Mouse (Mus musculus) thymus, adult 2 months (tissue): ENCODE measurements at regions not wholly inside any gene's neighbourhood (a gene's known extent, or its start where the extent isn't known, plus 50 kb on each side); places are given as distances from the start of the nearest gene placed in this dataset.

Experiments used
- DNase-seq: peaks from one replicate; pipeline ENCODE4 v3.0.0; 2021
- H3K27ac ChIP-seq: fragments of 200-500 bp; 2 replicates; pipeline ENCODE4 v1.5.1; 2012; ENCODE audit warnings: low read length, control low read depth; ENCODE audit not compliant: control insufficient read depth, insufficient read depth
- H3K27me3 ChIP-seq: fragments of 200-500 bp; 2 replicates; pipeline ENCODE4 v1.6.1; 2012; ENCODE audit warnings: mild to moderate bottlenecking, low read length, moderate library complexity, mixed read lengths; ENCODE audit not compliant: control insufficient read depth, insufficient read depth
- H3K36me3 ChIP-seq: fragments of 200-500 bp; 2 replicates; pipeline ENCODE4 v1.6.1; 2012; ENCODE audit warnings: mild to moderate bottlenecking, low read length, moderate library complexity; ENCODE audit not compliant: control insufficient read depth, insufficient read depth
- H3K4me1 ChIP-seq: fragments of 200-500 bp; replicated peaks from 2 replicates; pipeline ENCODE4 v1.6.1; 2012; ENCODE audit warnings: low read length; ENCODE audit not compliant: control insufficient read depth, insufficient read depth
- H3K4me3 ChIP-seq: fragments of 200-500 bp; 2 replicates; pipeline ENCODE4 v1.5.1; 2012; ENCODE audit warnings: mild to moderate bottlenecking, low read length, control low read depth, moderate library complexity; ENCODE audit not compliant: control insufficient read depth, insufficient read depth
- CTCF ChIP-seq: fragments of 200-500 bp; IDR thresholded peaks from 2 replicates; pipeline ENCODE4 v1.5.1; 2012; ENCODE audit warnings: mild to moderate bottlenecking, control low read depth, low read length, moderate library complexity, borderline replicate concordance; ENCODE audit not compliant: control insufficient read depth, poor library complexity, insufficient read depth; ENCODE audit errors: extremely low read depth
- POLR2A ChIP-seq: fragments of 200-500 bp; IDR thresholded peaks from 2 replicates; pipeline ENCODE4 v1.6.1; 2012; ENCODE audit warnings: mild to moderate bottlenecking, low read length, control low read depth, moderate library complexity; ENCODE audit not compliant: control insufficient read depth, poor library complexity, insufficient read depth; ENCODE audit errors: extremely low read depth
- WGBS: fragments of 180-500 bp; shearing (Covaris S2); methylation state at CpG from one replicate; pipeline ENCODE4 v1.1.7; 2018; 5-methylcytosine and 5-hydroxymethylcytosine counted together

DNA sequence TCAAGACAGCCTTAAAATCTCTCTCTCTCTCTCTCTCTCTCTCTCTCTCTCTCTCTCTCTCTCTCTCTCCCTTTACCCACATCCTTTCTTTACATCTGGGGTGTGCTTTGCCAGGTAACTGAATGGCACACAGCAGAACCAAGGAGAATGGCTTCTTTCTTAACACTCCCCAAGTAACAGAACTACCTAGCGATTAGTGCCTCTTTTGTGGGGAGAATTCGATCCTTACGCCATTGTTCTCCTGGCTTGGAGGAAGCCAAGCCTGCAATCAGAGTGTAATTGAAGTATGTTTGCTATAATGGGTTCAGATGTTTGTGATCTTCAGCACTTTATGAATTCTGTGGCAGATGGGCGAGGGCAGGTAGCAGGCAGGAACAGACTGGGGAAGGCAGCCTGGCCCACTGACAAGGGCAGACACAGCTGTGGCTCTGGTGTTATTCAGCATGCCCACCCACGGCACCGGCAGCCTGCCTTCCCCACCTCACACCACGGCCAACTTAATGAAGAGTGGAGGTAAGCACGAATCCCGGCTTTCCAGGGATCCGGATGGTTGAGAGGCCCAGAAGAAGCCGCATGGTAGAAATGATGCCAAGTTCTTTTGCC is 83.0 kb upstream of the Rcn1 start:
- no peak overlapping the region for H3K27ac ChIP-seq
- 87% methylated on average over 11 of the region's 11 CpGs for WGBS
- no peak overlapping the region for H3K4me3 ChIP-seq
- TF ChIP-seq CTCF = no peak
- TF ChIP-seq POLR2A = no peak
- H3K27me3 ChIP-seq = no peaks in the 10 kb centered on the region
- no peaks in the 10 kb centered on the region for H3K4me1 ChIP-seq
- DNase-seq = no peak
- no peaks in the 10 kb centered on the region for H3K36me3 ChIP-seq

DNA sequence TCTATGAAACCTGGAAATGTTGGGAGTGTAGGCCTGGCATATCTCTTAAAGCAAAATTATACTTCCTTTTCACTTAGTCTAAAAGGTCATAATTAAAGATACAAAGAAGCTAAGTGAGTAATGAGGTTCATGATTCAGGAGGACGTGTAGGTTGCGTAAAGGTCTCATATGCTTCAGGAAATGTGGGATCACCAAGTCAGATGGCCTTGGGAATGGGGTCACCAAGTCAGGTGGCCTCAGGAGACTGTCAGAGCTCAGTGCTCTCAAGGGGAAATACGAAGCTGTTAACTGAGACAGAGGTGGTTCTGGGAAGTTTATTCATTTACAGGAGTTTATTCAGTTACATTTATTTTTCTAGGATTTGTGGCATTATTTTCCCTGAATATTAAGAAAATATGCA is 85.4 kb upstream of the Rcn1 start:
- H3K27me3 ChIP-seq = no peaks in the 10 kb centered on the region
- no peak for TF ChIP-seq POLR2A
- TF ChIP-seq CTCF = no peak
- no peaks in the 10 kb centered on the region for H3K36me3 ChIP-seq
- H3K4me3 ChIP-seq = no peak overlapping the region
- DNase-seq = no peak
- WGBS = 82% methylated on average over 3 of the region's 3 CpGs
- no peak overlapping the region for H3K27ac ChIP-seq
- no peaks in the 10 kb centered on the region for H3K4me1 ChIP-seq

DNA sequence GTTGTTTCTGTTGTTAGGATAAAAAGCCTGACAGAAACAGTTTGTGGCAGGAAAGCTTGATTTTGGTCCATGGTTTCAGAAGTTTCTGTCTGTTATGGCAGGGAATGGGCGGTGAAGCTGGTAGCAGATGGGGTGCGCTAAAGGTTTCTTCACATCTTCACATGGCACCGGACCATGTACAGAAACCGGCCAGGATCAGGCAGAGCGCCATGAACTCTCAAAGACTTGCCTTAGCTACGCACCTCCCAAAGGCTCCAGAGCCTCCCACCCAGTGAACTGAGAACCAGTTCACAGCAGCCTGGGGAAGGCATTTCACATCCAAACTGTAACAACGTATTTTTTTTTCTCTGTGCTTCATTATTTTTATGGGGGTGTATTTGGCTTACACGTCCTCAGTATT is 86.2 kb upstream of the Rcn1 start:
- DNase-seq = no peak
- TF ChIP-seq POLR2A (no peak), CTCF (no peak)
- no peaks in the 10 kb centered on the region for H3K36me3 ChIP-seq
- no peaks in the 10 kb centered on the region for H3K27me3 ChIP-seq
- H3K4me1 ChIP-seq = no peaks in the 10 kb centered on the region
- WGBS = 91% methylated on average over 8 of the region's 8 CpGs
- H3K27ac ChIP-seq = no peak overlapping the region
- H3K4me3 ChIP-seq = no peak overlapping the region

DNA sequence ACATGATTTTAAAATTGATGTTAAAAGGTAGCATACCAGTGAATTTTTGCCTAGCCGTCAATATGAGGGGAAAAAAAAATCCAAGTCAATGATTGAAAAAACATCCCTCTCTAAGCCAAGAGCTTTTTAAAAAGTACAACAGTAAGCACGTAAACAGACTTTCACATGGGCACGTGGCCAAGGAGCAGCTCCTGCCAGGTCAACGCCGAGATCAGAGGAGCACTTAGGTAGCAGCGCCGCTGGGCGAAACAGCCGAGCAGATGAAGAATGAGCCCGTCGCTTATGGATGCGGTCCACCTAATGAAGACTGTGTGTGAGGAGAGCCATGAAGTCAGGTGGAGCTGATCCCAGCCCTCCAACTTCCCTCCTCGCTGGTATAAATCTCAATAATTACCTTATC is 96.7 kb upstream of the Rcn1 start:
- Histone ChIP-seq H3K4me3 (no peak overlapping the region), H3K36me3 (no peaks in the 10 kb centered on the region), H3K4me1 (no peaks in the 10 kb centered on the region), H3K27ac (no peak overlapping the region), H3K27me3 (no peaks in the 10 kb centered on the region)
- TF ChIP-seq POLR2A (no peak), CTCF (no peak)
- DNase-seq = no peak
- 81% methylated on average over 13 of the region's 13 CpGs for WGBS

DNA sequence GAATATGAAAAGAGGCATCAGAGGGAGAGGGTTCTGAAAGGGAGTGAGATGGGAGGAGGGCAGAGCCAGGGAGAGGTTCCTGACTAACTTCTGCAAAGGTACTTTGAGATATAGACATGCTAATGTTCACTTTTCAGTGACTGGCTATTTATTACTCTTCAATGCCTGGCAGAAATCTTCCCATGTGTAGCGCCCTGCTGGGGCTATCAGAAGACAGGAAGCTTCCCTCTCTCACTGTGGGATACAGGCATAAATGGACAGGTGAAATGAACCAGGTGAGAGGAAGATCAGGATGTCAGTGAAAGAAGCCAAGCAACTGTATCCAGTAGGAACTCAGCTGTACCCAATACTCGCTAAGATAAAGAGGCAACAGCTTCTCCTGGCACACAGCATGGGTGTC is 105.1 kb upstream of the Rcn1 start:
- Histone ChIP-seq H3K36me3 (no peaks in the 10 kb centered on the region), H3K4me1 (no peaks in the 10 kb centered on the region), H3K27ac (no peak overlapping the region), H3K4me3 (no peak overlapping the region), H3K27me3 (no peaks in the 10 kb centered on the region)
- TF ChIP-seq CTCF (no peak), POLR2A (no peak)
- no peak for DNase-seq
- WGBS = 65% methylated on average over 2 of the region's 2 CpGs

DNA sequence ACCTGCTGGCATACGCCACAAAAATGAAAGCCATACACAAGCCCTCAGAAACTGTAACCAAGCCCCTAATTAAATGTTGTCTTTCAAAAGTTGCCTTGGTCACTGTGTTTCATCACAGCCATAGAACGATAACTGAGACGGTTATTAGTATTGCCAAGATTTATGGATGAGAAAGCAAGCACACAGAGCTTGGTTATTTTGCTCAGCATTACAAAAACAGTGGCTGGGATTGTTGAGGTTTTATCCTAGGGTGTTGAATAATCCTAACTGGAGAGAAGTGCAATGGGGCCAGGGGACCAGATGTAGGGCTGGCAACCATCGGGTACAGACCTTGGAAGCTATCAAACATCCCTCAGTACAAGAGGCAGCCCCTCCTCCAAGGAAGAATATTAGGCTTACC is 106.4 kb upstream of the Rcn1 start:
- no peak for DNase-seq
- TF ChIP-seq CTCF = no peak
- Histone ChIP-seq H3K36me3 (no peaks in the 10 kb centered on the region), H3K4me1 (no peaks in the 10 kb centered on the region), H3K4me3 (no peak overlapping the region), H3K27me3 (no peaks in the 10 kb centered on the region), H3K27ac (no peak overlapping the region)
- WGBS = 91% methylated on average over 4 of the region's 4 CpGs

DNA sequence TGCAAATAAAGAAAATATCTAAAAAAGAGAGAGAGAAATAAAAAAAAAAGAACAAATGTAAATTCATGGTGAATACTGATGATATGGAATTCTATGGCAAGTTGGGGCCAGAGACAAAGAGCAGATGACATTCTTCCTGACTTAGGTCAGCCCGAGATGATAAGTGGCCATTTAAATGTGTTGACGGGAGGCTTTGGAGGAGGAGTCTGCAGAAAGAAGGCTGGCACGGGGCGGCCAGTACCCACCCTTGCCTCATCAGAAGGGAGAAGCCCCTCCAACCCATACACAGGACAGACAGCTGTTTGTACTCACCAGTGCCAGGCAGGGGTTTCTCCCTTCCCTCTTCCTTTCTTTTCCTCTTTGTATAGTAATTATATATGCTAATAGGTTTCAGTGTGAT is 108.0 kb upstream of the Rcn1 start:
- 53% methylated on average over 4 of the region's 4 CpGs for WGBS
- H3K4me3 ChIP-seq = no peak overlapping the region
- TF ChIP-seq CTCF = no peak
- TF ChIP-seq POLR2A = no peak

More for the DNA sequence above, 108.0 kb upstream of the Rcn1 start:
- Histone ChIP-seq H3K4me1 (no peaks in the 10 kb centered on the region), H3K27me3 (no peaks in the 10 kb centered on the region), H3K27ac (no peak overlapping the region), H3K36me3 (no peaks in the 10 kb centered on the region)
- DNase-seq = no peak
